Mouse (Mus musculus): ENCODE data around the gene A930018P22Rik.

- TF ChIP-seq EP300 (IDR thresholded peaks at IDR 0.05; ENCODE audit: low read depth) (no peak), CTCF (IDR thresholded peaks at IDR 0.05; ENCODE audit: low read depth) (no peak)
Observed at GRCm38 (mm10) chr2:104163418-104163817, 40.8 kb downstream of the A930018P22Rik start.

Data from liver, embryonic 14.5 days (tissue).